Mouse (Mus musculus) kidney, embryonic 14.5 days (tissue): Measurements from ENCODE around the gene Naaladl1. TPM values are rescaled to one million over a fixed set of nuclear protein-coding genes. Genes with fewer than 3 reads are reported as not detected.

Source experiments
- ATAC-seq: fragments of 200-750 bp; cut with Nextera tagmentation; 2 replicates; pipeline ENCODE4 v1.8.0; 2017; ENCODE audit warnings: moderate number of reproducible peaks, mild to moderate bottlenecking, moderate TSS enrichment, moderate library complexity; ENCODE audit not compliant: low FRiP score, low TSS enrichment
- H3K27ac ChIP-seq: fragments of 300-500 bp; sonication (generic); 2 replicates; pipeline ENCODE4 v1.5.1; 2014; ENCODE audit warnings: low read depth, mild to moderate bottlenecking, low read length, moderate library complexity, mixed read lengths
- H3K27me3 ChIP-seq: fragments of 300-500 bp; sonication (generic); 2 replicates; pipeline ENCODE4 v1.6.1; 2014; ENCODE audit warnings: mild to moderate bottlenecking, low read length; ENCODE audit not compliant: control insufficient read depth, insufficient read depth
- H3K36me3 ChIP-seq: fragments of 300-500 bp; sonication (generic); 2 replicates; pipeline ENCODE4 v1.6.1; 2014; ENCODE audit warnings: low read length, mixed read lengths; ENCODE audit not compliant: control insufficient read depth, insufficient read depth
- H3K4me1 ChIP-seq: fragments of 300-500 bp; sonication (generic); 2 replicates; pipeline ENCODE4 v1.6.1; 2014; ENCODE audit warnings: low read length, mixed read lengths; ENCODE audit not compliant: control insufficient read depth, insufficient read depth
- H3K4me2 ChIP-seq: fragments of 300-500 bp; sonication (generic); replicated peaks from 2 replicates; pipeline ENCODE4 v1.6.1; 2014; ENCODE audit warnings: low read depth, mild to moderate bottlenecking, low read length
- H3K4me3 ChIP-seq: fragments of 300-500 bp; sonication (generic); 2 replicates; pipeline ENCODE4 v1.5.1; 2014; ENCODE audit warnings: mild to moderate bottlenecking, low read length
- H3K9ac ChIP-seq: fragments of 300-500 bp; sonication (generic); 2 replicates; pipeline ENCODE4 v1.6.1; 2014; ENCODE audit warnings: low read depth, mild to moderate bottlenecking, low read length, moderate library complexity
- H3K9me3 ChIP-seq: fragments of 300-500 bp; sonication (generic); 2 replicates; pipeline ENCODE4 v1.6.1; 2016; ENCODE audit warnings: low read length; ENCODE audit not compliant: control insufficient read depth
- WGBS: fragments of 180-500 bp; shearing (Covaris S2); extraction: QIAGEN DNeasy Blood & Tissue Kit; methylation state at CpG from one replicate; pipeline ENCODE4 v1.1.7; 2014; 5-methylcytosine and 5-hydroxymethylcytosine counted together
- polyA plus RNA-seq: library from polyadenylated mRNA; unstranded; fragments of >200 nt; fragmentation: Nextera tagmentation; extraction: Ambion mirVana; gene quantifications from 2 replicates; pipeline ENCODE4 v1.2.1, GENCODE M21; 2014

Gene Naaladl1
- 0.44 and 0.60 TPM in 2 replicates for polyA plus RNA-seq

DNA sequence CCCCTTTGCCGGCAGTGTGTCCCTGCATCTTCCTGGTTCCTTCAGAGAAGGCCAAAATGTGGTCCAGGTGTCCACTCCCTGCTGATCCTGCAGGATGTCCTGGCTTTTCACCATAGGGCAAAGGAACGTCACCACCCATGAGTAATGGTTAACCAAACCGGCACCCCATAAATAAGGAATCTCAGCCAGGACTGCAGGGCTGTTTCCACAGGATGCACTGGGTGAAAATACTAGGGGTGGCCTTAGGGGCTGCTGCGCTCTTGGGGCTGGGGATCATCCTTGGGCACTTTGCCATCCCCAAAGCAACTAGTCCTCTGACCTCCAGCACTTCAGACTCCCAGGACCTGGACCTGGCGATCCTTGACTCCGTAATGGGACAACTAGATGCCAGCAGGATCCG, at the start of gene Naaladl1:
TSS of gene Naaladl1 (plus strand) at position 197 of the 400 bp plus-strand sequence.
- no peaks in the 10 kb centered on the region for H3K27me3 ChIP-seq
- no peak within 1 kb of the TSS for H3K4me2 ChIP-seq
- no peaks in the 10 kb centered on the region for H3K9me3 ChIP-seq
- no peak within 1 kb of the TSS for H3K4me3 ChIP-seq
- H3K36me3 ChIP-seq, result no peaks in the 10 kb centered on the region
- 88% methylated on average over 7 of the region's 7 CpGs for WGBS
- ATAC-seq, result no peak
- H3K27ac ChIP-seq, result no peak within 1 kb of the TSS
- no peak within 1 kb of the TSS for H3K9ac ChIP-seq
- no peaks in the 10 kb centered on the region for H3K4me1 ChIP-seq

DNA sequence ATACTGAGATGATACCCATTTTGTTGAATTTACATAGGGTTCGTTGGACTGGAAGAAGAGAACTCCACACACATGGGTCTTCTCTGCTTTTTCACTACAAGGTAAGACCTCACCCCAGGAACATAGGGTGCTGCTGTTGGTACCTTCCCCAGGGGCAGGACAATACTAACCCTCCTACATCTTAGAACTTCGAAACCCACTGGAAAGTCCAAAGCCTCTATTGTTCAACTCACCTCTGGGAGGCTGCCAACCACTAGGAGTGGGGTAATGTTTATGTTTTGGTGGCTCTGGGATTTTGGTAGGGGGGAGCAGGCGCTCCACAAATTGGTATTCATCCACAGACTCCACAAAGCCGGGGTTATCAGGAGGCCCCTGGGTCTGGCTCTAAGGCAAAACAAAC, 48.9 kb upstream of the Naaladl1 start:
- Histone ChIP-seq H3K9me3 (no peaks in the 10 kb centered on the region), H3K36me3 (peaks cover 59% of the 10 kb centered on the region), H3K27me3 (no peaks in the 10 kb centered on the region), H3K4me1 (peaks cover 6% of the 10 kb centered on the region; the same call in 1 of the 2 replicates), H3K4me3 (peak overlapping the region; percentile 82), H3K9ac (peak overlapping the region; percentile 88; the same call in 1 of the 2 replicates), H3K4me2 (peak overlapping the region; percentile 69), H3K27ac (no peak overlapping the region)
- 67% methylated on average over 4 of the region's 4 CpGs for WGBS
- no peak for ATAC-seq

- Histone ChIP-seq H3K27me3 (no peaks in the 10 kb centered on the region), H3K4me2 (peak within 1 kb of the TSS; percentile 84), H3K9ac (peak within 1 kb of the TSS; percentile 88), H3K36me3 (peaks cover 51% of the 10 kb centered on the region), H3K4me3 (peak within 1 kb of the TSS; percentile 82), H3K9me3 (no peaks in the 10 kb centered on the region), H3K27ac (peak within 1 kb of the TSS; percentile 63), H3K4me1 (peaks cover 14% of the 10 kb centered on the region)
- ATAC-seq, result peak; percentile 87
- under 1% methylated on average over 58 of the region's 63 CpGs for WGBS
Measured at GRCm38 (mm10) chr19:6057313-6058096, 48.1 kb upstream of the Naaladl1 start, which contains the start of the genes Mrpl49 and Fau. Gene Mrpl49, minus strand, starts transcription at chr19:6057785. Gene Fau, plus strand, starts transcription at chr19:6057844.

DNA sequence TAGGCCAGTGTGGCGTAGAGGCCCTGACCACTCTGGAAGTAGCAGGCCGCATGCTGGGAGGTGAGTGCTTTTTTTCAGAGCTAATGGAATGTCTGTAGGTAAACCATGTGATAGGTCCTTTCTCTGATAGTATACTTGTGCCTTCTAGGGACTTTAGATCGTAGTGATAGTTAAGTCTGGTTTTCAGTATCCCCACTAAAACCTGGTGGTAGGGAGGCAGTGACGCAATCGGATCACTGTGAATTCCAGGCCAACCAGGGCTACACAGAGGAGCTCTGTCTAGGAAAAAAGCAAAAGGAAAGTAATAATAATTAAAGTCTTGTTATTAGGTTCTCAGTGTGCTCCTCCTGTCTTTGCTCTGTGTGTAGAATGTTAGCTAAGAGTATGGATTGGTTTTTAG, 47.1 kb upstream of the Naaladl1 start:
- Histone ChIP-seq H3K9me3 (no peaks in the 10 kb centered on the region), H3K4me3 (peak overlapping the region; percentile 82), H3K27ac (peak overlapping the region; percentile 63; the same call in 1 of the 2 replicates), H3K27me3 (no peaks in the 10 kb centered on the region), H3K4me2 (peak overlapping the region; percentile 84), H3K4me1 (peaks cover 15% of the 10 kb centered on the region), H3K36me3 (peaks cover 41% of the 10 kb centered on the region), H3K9ac (peak overlapping the region; percentile 88)
- WGBS, result 33% methylated on average over 5 of the region's 5 CpGs
- no peak for ATAC-seq

- Histone ChIP-seq H3K27me3 (no peaks in the 10 kb centered on the region), H3K4me3 (peak overlapping the region; percentile 82), H3K4me2 (peak overlapping the region; percentile 84), H3K4me1 (peaks cover 15% of the 10 kb centered on the region), H3K27ac (no peak overlapping the region), H3K9me3 (no peaks in the 10 kb centered on the region), H3K36me3 (peaks cover 36% of the 10 kb centered on the region), H3K9ac (peak overlapping the region; percentile 88)
- WGBS, result 83% methylated on average over 5 of the region's 5 CpGs
- ATAC-seq, result no peak
Measured at GRCm38 (mm10) chr19:6058966-6059365, 46.6 kb upstream of the Naaladl1 start.

- H3K27ac ChIP-seq, result peak within 1 kb of the TSS; percentile 96
- H3K27me3 ChIP-seq, result no peaks in the 10 kb centered on the region
- H3K36me3 ChIP-seq, result peaks cover 17% of the 10 kb centered on the region
- ATAC-seq, result peak; percentile 63
- under 1% methylated on average over 58 of the region's 58 CpGs for WGBS
- H3K9me3 ChIP-seq, result no peaks in the 10 kb centered on the region
- H3K4me1 ChIP-seq, result peaks cover 16% of the 10 kb centered on the region
- peak within 1 kb of the TSS; percentile 100 for H3K4me2 ChIP-seq
- H3K4me3 ChIP-seq, result peak within 1 kb of the TSS; percentile 90
- peak within 1 kb of the TSS; percentile 95 for H3K9ac ChIP-seq
Measured at GRCm38 (mm10) chr19:6061021-6061533, 44.5 kb upstream of the Naaladl1 start, which contains the start of gene Znhit2. Gene Znhit2, plus strand, starts transcription at chr19:6061192.

GRCm38 (mm10) chr19:6061641-6062302, 43.8 kb upstream of the Naaladl1 start:
- peak overlapping the region; percentile 95 for H3K9ac ChIP-seq
- H3K27ac ChIP-seq, result peak overlapping the region; percentile 96
- peaks cover 15% of the 10 kb centered on the region for H3K36me3 ChIP-seq
- H3K9me3 ChIP-seq, result no peaks in the 10 kb centered on the region
- no peak for ATAC-seq
- WGBS, result 1% methylated on average over 44 of the region's 44 CpGs
- H3K27me3 ChIP-seq, result no peaks in the 10 kb centered on the region
- H3K4me2 ChIP-seq, result peak overlapping the region; percentile 100
- H3K4me1 ChIP-seq, result peaks cover 19% of the 10 kb centered on the region
- H3K4me3 ChIP-seq, result peak overlapping the region; percentile 90

GRCm38 (mm10) chr19:6062418-6062817, 43.2 kb upstream of the Naaladl1 start:
- Histone ChIP-seq H3K36me3 (peaks cover 15% of the 10 kb centered on the region), H3K4me1 (peaks cover 21% of the 10 kb centered on the region), H3K9me3 (no peaks in the 10 kb centered on the region), H3K27ac (0 out of 2 replicates have a peak overlapping the region, but pooled peaks have one; percentile 96), H3K9ac (peak overlapping the region; percentile 95), H3K4me3 (peak overlapping the region; percentile 90), H3K4me2 (peak overlapping the region; percentile 100), H3K27me3 (no peaks in the 10 kb centered on the region)
- ATAC-seq, result no peak
- 50% methylated on average over 5 of the region's 5 CpGs for WGBS
